Mouse (Mus musculus): ENCODE data around the gene Epha8. TPM values are rescaled to one million over a fixed set of nuclear protein-coding genes. Genes with fewer than 3 reads are reported as not detected.

Gene Epha8
- polyA plus RNA-seq, 1 experiment from 2014 or later, result 0.46 TPM

GRCm38 (mm10) chr4:136969503-136970276 lies 13.1 kb upstream of the Epha8 start:
- Histone ChIP-seq H3K4me1 (peaks cover 67% of the 10 kb centered on the region), H3K36me3 (replicated peaks) (no peaks in the 10 kb centered on the region), H3K27me3 (ENCODE audit: poor library complexity, severe bottlenecking) (peaks cover 87% of the 10 kb centered on the region), H3K9me3 (no peaks in the 10 kb centered on the region), H3K27ac (no peak overlapping the region), H3K4me3 (no peak overlapping the region)
- DNase-seq (ENCODE audit: extremely low spot score, low spot score), result no peak
- WGBS, result 46% methylated on average over 16 of the region's 16 CpGs

- 67% methylated on average over 8 of the region's 8 CpGs for WGBS
- DNase-seq (ENCODE audit: extremely low spot score, low spot score), result no peak
- H3K36me3 ChIP-seq (replicated peaks), result no peaks in the 10 kb centered on the region
- H3K4me3 ChIP-seq, result no peak overlapping the region
- H3K27ac ChIP-seq, result 0 out of 2 replicates have a peak overlapping the region, but pooled peaks have one; percentile 30
- H3K9me3 ChIP-seq, result no peaks in the 10 kb centered on the region
- peaks cover 91% of the 10 kb centered on the region for H3K27me3 ChIP-seq (ENCODE audit: poor library complexity, severe bottlenecking)
- peaks cover 71% of the 10 kb centered on the region for H3K4me1 ChIP-seq
These were observed 12.5 kb upstream of the Epha8 start for GRCm38 (mm10) chr4:136969096-136969495.

- Histone ChIP-seq H3K4me3 (no peak overlapping the region), H3K27ac (peak overlapping the region; percentile 62), H3K36me3 (replicated peaks) (no peaks in the 10 kb centered on the region), H3K27me3 (ENCODE audit: poor library complexity, severe bottlenecking) (peaks cover 100% of the 10 kb centered on the region), H3K9me3 (no peaks in the 10 kb centered on the region), H3K4me1 (peaks cover 84% of the 10 kb centered on the region)
- no peak for DNase-seq (ENCODE audit: extremely low spot score, low spot score)
- 47% methylated on average over 9 of the region's 9 CpGs for WGBS
These were observed 10.9 kb upstream of the Epha8 start for GRCm38 (mm10) chr4:136967511-136967910.

- Histone ChIP-seq H3K36me3 (replicated peaks) (no peaks in the 10 kb centered on the region), H3K27ac (peak overlapping the region; percentile 62), H3K4me1 (peaks cover 92% of the 10 kb centered on the region), H3K27me3 (ENCODE audit: poor library complexity, severe bottlenecking) (peaks cover 99% of the 10 kb centered on the region), H3K9me3 (no peaks in the 10 kb centered on the region), H3K4me3 (no peak overlapping the region)
- no peak for DNase-seq (ENCODE audit: extremely low spot score, low spot score)
- 54% methylated on average over 16 of the region's 16 CpGs for WGBS
These were observed 10.1 kb upstream of the Epha8 start for GRCm38 (mm10) chr4:136966493-136967390.

- no peak overlapping the region; the same call in 1 of the 2 replicates for H3K4me3 ChIP-seq
- peaks cover 97% of the 10 kb centered on the region for H3K4me1 ChIP-seq
- no peaks in the 10 kb centered on the region for H3K9me3 ChIP-seq
- H3K36me3 ChIP-seq (replicated peaks), result no peaks in the 10 kb centered on the region
- DNase-seq (ENCODE audit: extremely low spot score, low spot score), result no peak
- 0 out of 2 replicates have a peak overlapping the region, but pooled peaks have one; percentile 58 for H3K27ac ChIP-seq
- WGBS, result 17% methylated on average over 15 of the region's 15 CpGs
- peaks cover 98% of the 10 kb centered on the region for H3K27me3 ChIP-seq (ENCODE audit: poor library complexity, severe bottlenecking)
These were observed 8.4 kb upstream of the Epha8 start for GRCm38 (mm10) chr4:136964990-136965421.

GRCm38 (mm10) chr4:136962447-136962846 lies 5.8 kb upstream of the Epha8 start:
- DNase-seq (ENCODE audit: extremely low spot score, low spot score), result no peak
- Histone ChIP-seq H3K36me3 (replicated peaks) (no peaks in the 10 kb centered on the region), H3K4me3 (no peak overlapping the region), H3K4me1 (peaks cover 72% of the 10 kb centered on the region), H3K9me3 (no peaks in the 10 kb centered on the region), H3K27ac (no peak overlapping the region), H3K27me3 (ENCODE audit: poor library complexity, severe bottlenecking) (peaks cover 98% of the 10 kb centered on the region)
- WGBS, result 72% methylated on average over 4 of the region's 4 CpGs

- H3K4me3 ChIP-seq, result no peak overlapping the region
- no peak for DNase-seq (ENCODE audit: extremely low spot score, low spot score)
- no peaks in the 10 kb centered on the region for H3K9me3 ChIP-seq
- H3K4me1 ChIP-seq, result peaks cover 72% of the 10 kb centered on the region
- WGBS, result 60% methylated on average over 4 of the region's 4 CpGs
- H3K36me3 ChIP-seq (replicated peaks), result no peaks in the 10 kb centered on the region
- no peak overlapping the region for H3K27ac ChIP-seq
- H3K27me3 ChIP-seq (ENCODE audit: poor library complexity, severe bottlenecking), result peaks cover 98% of the 10 kb centered on the region
These were observed 5.1 kb upstream of the Epha8 start for GRCm38 (mm10) chr4:136961642-136962285.

- DNase-seq (ENCODE audit: extremely low spot score, low spot score), result no peak
- Histone ChIP-seq H3K36me3 (replicated peaks) (no peaks in the 10 kb centered on the region), H3K4me1 (peaks cover 70% of the 10 kb centered on the region), H3K9me3 (no peaks in the 10 kb centered on the region), H3K27me3 (ENCODE audit: poor library complexity, severe bottlenecking) (peaks cover 97% of the 10 kb centered on the region), H3K4me3 (no peak overlapping the region), H3K27ac (no peak overlapping the region)
- WGBS, result 86% methylated on average over 9 of the region's 9 CpGs
These were observed 4.0 kb upstream of the Epha8 start for GRCm38 (mm10) chr4:136960581-136960980.

GRCm38 (mm10) chr4:136960068-136960467 lies 3.5 kb upstream of the Epha8 start:
- WGBS, result 64% methylated on average over 3 of the region's 3 CpGs
- Histone ChIP-seq H3K27ac (no peak overlapping the region), H3K4me1 (peaks cover 69% of the 10 kb centered on the region), H3K4me3 (no peak overlapping the region), H3K36me3 (replicated peaks) (no peaks in the 10 kb centered on the region), H3K9me3 (no peaks in the 10 kb centered on the region), H3K27me3 (ENCODE audit: poor library complexity, severe bottlenecking) (peaks cover 97% of the 10 kb centered on the region)
- no peak for DNase-seq (ENCODE audit: extremely low spot score, low spot score)

- Histone ChIP-seq H3K27me3 (ENCODE audit: poor library complexity, severe bottlenecking) (peaks cover 97% of the 10 kb centered on the region), H3K36me3 (replicated peaks) (no peaks in the 10 kb centered on the region), H3K27ac (no peak overlapping the region), H3K9me3 (no peaks in the 10 kb centered on the region), H3K4me1 (peaks cover 39% of the 10 kb centered on the region), H3K4me3 (no peak overlapping the region)
- no peak for DNase-seq (ENCODE audit: extremely low spot score, low spot score)
- WGBS, result 80% methylated on average over 6 of the region's 6 CpGs
These were observed 2.1 kb downstream of the Epha8 start for GRCm38 (mm10) chr4:136954562-136954961.

GRCm38 (mm10) chr4:136949266-136949989 lies 7.2 kb downstream of the Epha8 start:
- no peak for DNase-seq (ENCODE audit: extremely low spot score, low spot score)
- Histone ChIP-seq H3K4me1 (peaks cover 35% of the 10 kb centered on the region), H3K4me3 (no peak overlapping the region), H3K9me3 (no peaks in the 10 kb centered on the region), H3K27me3 (ENCODE audit: poor library complexity, severe bottlenecking) (peaks cover 91% of the 10 kb centered on the region), H3K36me3 (replicated peaks) (no peaks in the 10 kb centered on the region), H3K27ac (no peak overlapping the region)
- WGBS, result 46% methylated on average over 10 of the region's 10 CpGs

GRCm38 (mm10) chr4:136945397-136945796 lies 11.2 kb downstream of the Epha8 start:
- Histone ChIP-seq H3K36me3 (replicated peaks) (no peaks in the 10 kb centered on the region), H3K9me3 (no peaks in the 10 kb centered on the region), H3K27me3 (ENCODE audit: poor library complexity, severe bottlenecking) (peaks cover 89% of the 10 kb centered on the region), H3K27ac (no peak overlapping the region), H3K4me3 (no peak overlapping the region), H3K4me1 (peaks cover 48% of the 10 kb centered on the region)
- 76% methylated on average over 17 of the region's 17 CpGs for WGBS
- no peak for DNase-seq (ENCODE audit: extremely low spot score, low spot score)
